Mouse (Mus musculus) lung, embryonic 15.5 days (tissue): ENCODE measurements around the gene Rfx8. TPM values are rescaled to one million over a fixed set of nuclear protein-coding genes. Genes with fewer than 3 reads are reported as not detected.
"Not testable (repeated sequence)": the region's sequence is repeated elsewhere in the genome, so short reads cannot be mapped to it uniquely, and the experiment has no call there.

ENCODE experiments used
- ATAC-seq: fragments of 200-750 bp; cut with Nextera tagmentation; 2 replicates; pipeline ENCODE4 v1.8.0; 2017; ENCODE audit warnings: moderate number of reproducible peaks, borderline replicate concordance; ENCODE audit not compliant: low FRiP score, low TSS enrichment; ENCODE audit errors: extremely low read depth
- H3K27ac ChIP-seq: fragments of 300-500 bp; sonication (generic); 2 replicates; pipeline ENCODE4 v1.5.1; 2015; ENCODE audit warnings: moderate library complexity, mild to moderate bottlenecking, inconsistent platforms
- H3K27me3 ChIP-seq: fragments of 300-500 bp; sonication (generic); 2 replicates; pipeline ENCODE4 v1.6.1; 2015; ENCODE audit warnings: inconsistent platforms
- H3K36me3 ChIP-seq: fragments of 300-500 bp; sonication (generic); 2 replicates; pipeline ENCODE4 v1.6.1; 2015; ENCODE audit warnings: inconsistent platforms
- H3K4me1 ChIP-seq: fragments of 300-500 bp; sonication (generic); 2 replicates; pipeline ENCODE4 v1.6.1; 2015; ENCODE audit warnings: inconsistent platforms
- H3K4me2 ChIP-seq: fragments of 300-500 bp; sonication (generic); 2 replicates; pipeline ENCODE4 v1.6.1; 2015; ENCODE audit warnings: inconsistent platforms, mild to moderate bottlenecking, moderate library complexity
- H3K4me3 ChIP-seq: fragments of 300-500 bp; sonication (generic); 2 replicates; pipeline ENCODE4 v1.5.1; 2015; ENCODE audit warnings: mild to moderate bottlenecking, inconsistent platforms
- H3K9ac ChIP-seq: fragments of 300-500 bp; sonication (generic); 2 replicates; pipeline ENCODE4 v1.6.1; 2015; ENCODE audit warnings: inconsistent platforms
- H3K9me3 ChIP-seq: fragments of 300-500 bp; sonication (generic); 2 replicates; pipeline ENCODE4 v1.6.1; 2016; ENCODE audit warnings: inconsistent platforms
- WGBS: fragments of 180-500 bp; shearing (Covaris S2); methylation state at CpG from one replicate; pipeline ENCODE4 v1.1.7; 2015; 5-methylcytosine and 5-hydroxymethylcytosine counted together
- polyA plus RNA-seq: library from polyadenylated mRNA; unstranded; fragments of >200 nt; fragmentation: Nextera tagmentation; extraction: Ambion mirVana; gene quantifications from 2 replicates; pipeline ENCODE4 v1.2.1, GENCODE M21; 2015

Rfx8 gene
- polyA plus RNA-seq, 1 experiment from 2014 or later, result 0.67 TPM

DNA sequence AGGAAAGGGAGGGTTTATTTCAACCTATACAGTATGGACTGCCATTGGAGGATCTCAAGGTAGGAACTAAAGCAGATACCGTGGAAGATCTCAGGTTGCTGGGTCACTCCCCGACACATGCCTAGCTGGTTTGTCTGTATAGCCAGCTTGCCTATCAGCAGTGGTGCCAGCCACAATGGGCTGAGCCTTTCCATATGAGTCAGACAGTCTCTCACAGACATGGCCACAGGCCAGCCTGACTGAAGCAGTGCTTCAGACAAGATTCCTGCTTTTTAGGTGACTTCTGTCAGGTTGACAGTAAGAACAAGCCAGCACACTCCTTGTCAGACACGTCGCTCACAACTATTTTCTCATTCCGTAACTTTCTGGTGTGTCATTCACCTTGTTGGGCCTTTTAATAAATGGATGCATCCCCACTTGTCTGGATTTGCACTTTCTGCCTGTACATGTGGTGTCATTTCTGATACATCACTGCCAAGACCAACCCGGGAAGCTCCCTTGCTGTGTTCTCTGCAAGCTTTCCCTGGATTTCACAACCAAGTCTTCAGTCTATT lies 63.7 kb downstream of the Rfx8 start:
- Histone ChIP-seq H3K27me3 (peaks cover 14% of the 10 kb centered on the region; the same call in 1 of the 2 replicates), H3K27ac (no peak overlapping the region), H3K9ac (no peak overlapping the region), H3K4me3 (no peak overlapping the region), H3K9me3 (no peaks in the 10 kb centered on the region), H3K4me1 (no peaks in the 10 kb centered on the region), H3K36me3 (no peaks in the 10 kb centered on the region), H3K4me2 (no peak overlapping the region)
- ATAC-seq, result no peak
- 74% methylated on average over 6 of the region's 6 CpGs for WGBS

- not testable (repeated sequence) for H3K9me3 ChIP-seq, ATAC-seq, H3K27ac ChIP-seq, H3K4me3 ChIP-seq, H3K36me3 ChIP-seq, H3K4me2 ChIP-seq, H3K9ac ChIP-seq
- 87% methylated on average over 18 of the region's 18 CpGs for WGBS
- Histone ChIP-seq H3K4me1 (peaks cover 13% of the 10 kb centered on the region), H3K27me3 (peaks cover 36% of the 10 kb centered on the region)
Measured at GRCm38 (mm10) chr1:39654901-39655300, 65.9 kb downstream of the Rfx8 start.

DNA sequence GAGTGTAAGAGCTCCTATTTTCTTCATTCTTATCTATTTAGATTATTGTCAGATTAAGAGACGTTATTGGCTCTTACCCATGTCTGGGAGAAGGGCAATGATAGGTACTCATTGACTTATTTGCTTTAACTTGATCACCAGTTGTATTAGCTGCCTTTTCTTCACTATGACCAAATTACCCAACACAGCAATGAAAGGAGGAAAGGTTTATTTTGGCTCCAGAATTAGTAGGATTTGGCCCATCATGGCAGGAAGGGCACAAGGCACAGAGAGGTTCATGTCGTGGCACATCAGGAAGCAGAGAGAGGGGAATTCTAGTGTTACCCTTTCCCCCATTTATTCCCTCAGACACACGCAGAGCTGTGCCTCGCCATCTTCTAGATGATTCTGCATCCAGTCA lies 67.8 kb downstream of the Rfx8 start:
- Histone ChIP-seq H3K27me3 (peaks cover 48% of the 10 kb centered on the region), H3K9ac (no peak overlapping the region)
- no peak for ATAC-seq

DNA sequence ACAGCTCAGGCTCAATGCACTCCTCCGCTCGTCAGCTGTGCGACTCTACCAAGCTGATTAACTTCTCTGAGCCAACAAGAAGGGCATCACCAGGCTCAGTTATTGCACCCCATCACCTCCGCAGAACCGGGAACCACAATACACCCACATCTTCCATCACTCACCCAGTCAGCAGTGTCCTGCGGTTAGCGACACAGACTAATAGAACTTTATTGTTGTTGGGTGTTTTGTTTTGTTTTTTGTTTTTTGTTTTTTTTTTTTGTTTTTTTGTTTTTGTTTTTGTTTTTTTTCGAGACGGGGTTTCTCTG lies 69.6 kb downstream of the Rfx8 start, which contains the start of gene Creg2:
Gene Creg2 (minus strand): TSS at position 234 of the 308 bp plus-strand sequence.
- no peak within 1 kb of the TSS; the same call in 1 of the 2 replicates for H3K9ac ChIP-seq
- WGBS, result 32% methylated on average over 9 of the region's 9 CpGs
- H3K4me1 ChIP-seq, result peaks cover 13% of the 10 kb centered on the region
- peak within 1 kb of the TSS; percentile 91 for H3K4me2 ChIP-seq
- H3K36me3 ChIP-seq, result no peaks in the 10 kb centered on the region
- no peaks in the 10 kb centered on the region for H3K9me3 ChIP-seq
- ATAC-seq, result no peak
- no peak within 1 kb of the TSS for H3K27ac ChIP-seq
- peaks cover 55% of the 10 kb centered on the region for H3K27me3 ChIP-seq
- H3K4me3 ChIP-seq, result peak within 1 kb of the TSS; percentile 45

More for the DNA sequence above, 67.8 kb downstream of the Rfx8 start:
- H3K36me3 ChIP-seq, result no peaks in the 10 kb centered on the region
- peaks cover 13% of the 10 kb centered on the region for H3K4me1 ChIP-seq
- H3K27ac ChIP-seq, result no peak overlapping the region
- H3K4me2 ChIP-seq, result no peak overlapping the region
- H3K4me3 ChIP-seq, result no peak overlapping the region
- no peaks in the 10 kb centered on the region for H3K9me3 ChIP-seq
- WGBS, result 74% methylated on average over 4 of the region's 4 CpGs

DNA sequence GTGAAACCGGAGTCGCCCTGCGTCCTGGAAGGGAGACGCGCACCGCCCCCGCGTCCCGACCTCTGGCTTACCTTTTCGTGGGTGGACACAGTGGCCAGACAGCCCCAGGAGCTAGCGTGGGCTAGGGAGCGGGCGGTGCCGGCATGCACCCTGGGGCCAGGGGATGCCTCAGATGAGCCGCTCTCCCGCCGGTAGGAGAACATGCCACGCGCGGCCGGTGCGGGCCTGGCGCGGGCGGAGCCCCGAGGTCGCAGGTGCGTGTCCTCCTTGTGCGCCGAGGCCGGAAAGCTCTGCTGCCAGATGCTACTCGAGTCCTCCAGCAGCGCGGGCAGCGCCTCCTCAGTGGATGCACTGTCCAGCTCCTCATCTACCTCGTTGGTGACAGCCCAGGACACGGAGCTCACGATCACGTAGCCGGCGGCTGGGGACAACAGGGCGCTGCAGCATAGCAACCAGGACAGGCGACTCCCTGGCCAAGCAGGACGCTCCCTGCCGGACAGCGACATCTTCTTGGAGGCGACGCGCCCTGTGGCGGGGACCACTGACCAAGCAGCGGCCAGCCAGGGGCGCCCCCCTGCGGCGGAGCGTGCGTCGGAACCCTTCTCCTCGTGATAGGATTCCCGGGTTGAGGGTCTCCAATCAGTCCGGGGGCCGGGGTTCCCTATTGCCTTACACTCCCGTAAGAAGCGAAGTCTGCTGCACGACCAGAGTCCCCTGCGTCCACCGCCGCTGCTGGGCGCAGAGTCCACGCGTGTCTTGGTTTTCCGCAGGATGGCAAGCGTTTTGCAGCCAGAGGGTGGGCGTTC lies 70.2 kb downstream of the Rfx8 start:
- H3K4me2 ChIP-seq, result peak overlapping the region; percentile 91
- 2% methylated on average over 73 of the region's 73 CpGs for WGBS
- no peaks in the 10 kb centered on the region for H3K36me3 ChIP-seq
- peak; percentile 65 for ATAC-seq
- peaks cover 13% of the 10 kb centered on the region for H3K4me1 ChIP-seq
- H3K27me3 ChIP-seq, result peaks cover 55% of the 10 kb centered on the region
- H3K4me3 ChIP-seq, result peak overlapping the region; percentile 45
- no peak overlapping the region for H3K27ac ChIP-seq
- no peak overlapping the region; the same call in 1 of the 2 replicates for H3K9ac ChIP-seq
- H3K9me3 ChIP-seq, result no peaks in the 10 kb centered on the region

- Histone ChIP-seq H3K4me3 (peak overlapping the region; percentile 45), H3K4me2 (peak overlapping the region; percentile 91), H3K36me3 (no peaks in the 10 kb centered on the region), H3K9ac (no peak overlapping the region), H3K27ac (no peak overlapping the region), H3K27me3 (peaks cover 55% of the 10 kb centered on the region), H3K4me1 (peaks cover 13% of the 10 kb centered on the region), H3K9me3 (no peaks in the 10 kb centered on the region)
- 20% methylated on average over 17 of the region's 17 CpGs for WGBS
- ATAC-seq, result no peak
Measured at GRCm38 (mm10) chr1:39649691-39650434, 70.9 kb downstream of the Rfx8 start.

DNA sequence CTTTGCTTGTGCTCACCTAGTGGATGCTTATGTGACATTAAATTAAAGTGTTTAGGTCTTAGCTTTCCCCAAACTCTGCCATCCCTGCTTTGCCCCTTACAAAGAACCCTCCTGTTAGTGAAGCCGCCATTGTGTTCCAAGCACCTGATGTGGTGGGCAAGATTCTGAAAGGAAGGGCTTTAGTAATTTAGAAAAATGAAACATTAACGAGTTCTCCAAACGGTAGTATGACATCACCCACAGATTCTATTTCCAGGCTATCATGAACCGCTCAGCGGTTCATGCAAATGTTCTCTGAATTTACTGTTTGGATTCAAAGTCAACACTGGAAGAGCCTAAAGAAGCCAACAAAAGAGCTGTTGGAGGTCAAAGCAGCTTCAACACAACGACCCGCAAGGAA lies 72.2 kb downstream of the Rfx8 start:
- WGBS, result 79% methylated on average over 7 of the region's 7 CpGs
- Histone ChIP-seq H3K36me3 (no peaks in the 10 kb centered on the region), H3K4me3 (no peak overlapping the region), H3K4me1 (peaks cover 13% of the 10 kb centered on the region), H3K27me3 (peaks cover 55% of the 10 kb centered on the region), H3K4me2 (no peak overlapping the region), H3K9me3 (no peaks in the 10 kb centered on the region), H3K27ac (no peak overlapping the region), H3K9ac (no peak overlapping the region)
- ATAC-seq, result no peak

GRCm38 (mm10) chr1:39645905-39646759 lies 74.7 kb downstream of the Rfx8 start:
- Histone ChIP-seq H3K4me3 (no peak overlapping the region), H3K36me3 (no peaks in the 10 kb centered on the region), H3K4me1 (peaks cover 11% of the 10 kb centered on the region), H3K9ac (no peak overlapping the region), H3K4me2 (no peak overlapping the region), H3K9me3 (no peaks in the 10 kb centered on the region), H3K27ac (no peak overlapping the region), H3K27me3 (peaks cover 31% of the 10 kb centered on the region)
- 47% methylated on average over 8 of the region's 8 CpGs for WGBS
- no peak for ATAC-seq

DNA sequence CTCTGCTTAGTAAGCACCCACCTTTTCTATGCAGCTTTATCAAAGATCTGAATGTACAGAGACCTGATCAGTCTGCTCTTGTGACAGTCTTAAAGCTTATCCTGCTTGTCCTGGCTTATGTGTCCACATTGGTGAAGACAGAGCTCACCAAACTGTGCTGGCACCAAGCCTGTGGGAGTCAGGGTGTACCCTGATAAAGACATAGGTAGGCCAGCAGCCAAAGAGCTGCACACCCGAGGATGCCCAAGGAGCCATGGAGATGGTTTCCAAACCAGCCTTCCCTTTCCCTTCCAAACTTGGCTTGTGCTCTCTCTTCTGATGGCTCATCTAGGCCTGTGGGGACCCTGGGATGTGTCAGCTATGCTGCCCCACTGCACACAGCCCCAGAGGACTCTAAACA lies 76.5 kb downstream of the Rfx8 start:
- Histone ChIP-seq H3K9me3 (no peaks in the 10 kb centered on the region), H3K27me3 (peaks cover 15% of the 10 kb centered on the region; the same call in 1 of the 2 replicates), H3K27ac (no peak overlapping the region), H3K9ac (no peak overlapping the region), H3K4me3 (no peak overlapping the region), H3K4me2 (no peak overlapping the region), H3K4me1 (no peaks in the 10 kb centered on the region), H3K36me3 (no peaks in the 10 kb centered on the region)
- ATAC-seq, result no peak
- 41% methylated on average over 1 of the region's 1 CpGs for WGBS

- Histone ChIP-seq H3K9me3 (no peaks in the 10 kb centered on the region), H3K9ac (no peak overlapping the region), H3K4me1 (no peaks in the 10 kb centered on the region), H3K27ac (no peak overlapping the region), H3K4me2 (no peak overlapping the region), H3K27me3 (no peaks in the 10 kb centered on the region), H3K36me3 (no peaks in the 10 kb centered on the region), H3K4me3 (no peak overlapping the region)
- no peak for ATAC-seq
- WGBS, result 83% methylated on average over 7 of the region's 7 CpGs
Measured at GRCm38 (mm10) chr1:39641667-39642066, 79.1 kb downstream of the Rfx8 start.

DNA sequence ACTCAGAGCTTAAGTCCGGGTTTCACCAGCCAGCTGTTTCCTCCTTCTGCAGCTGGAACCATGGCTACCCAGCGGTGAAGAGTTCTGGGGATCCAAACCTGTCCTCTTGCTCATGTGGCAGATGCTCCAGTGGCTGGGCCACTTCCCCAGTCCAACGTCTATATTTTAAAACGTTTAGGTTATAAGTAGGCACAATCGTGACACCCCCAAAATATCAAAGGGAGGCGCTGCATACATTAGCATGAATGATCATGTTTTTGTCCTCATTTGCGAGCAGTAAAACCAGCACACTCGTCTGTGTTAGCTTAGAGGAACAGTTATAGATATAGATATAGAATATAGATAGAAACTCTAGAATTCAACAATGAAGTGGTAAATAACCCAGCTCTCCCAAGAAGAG lies 83.7 kb downstream of the Rfx8 start:
- Histone ChIP-seq H3K4me3 (no peak overlapping the region), H3K9me3 (no peaks in the 10 kb centered on the region), H3K9ac (no peak overlapping the region), H3K4me2 (no peak overlapping the region), H3K27ac (no peak overlapping the region), H3K36me3 (no peaks in the 10 kb centered on the region), H3K27me3 (no peaks in the 10 kb centered on the region; the same call in 1 of the 2 replicates), H3K4me1 (no peaks in the 10 kb centered on the region)
- no peak for ATAC-seq
- WGBS, result 57% methylated on average over 8 of the region's 8 CpGs
